Mouse (Mus musculus): Measurements from ENCODE around the gene Gramd1b. TPM values are rescaled to one million over a fixed set of nuclear protein-coding genes. Genes with fewer than 3 reads are reported as not detected.

Gene Gramd1b
- total RNA-seq, 2 experiments from 2014 or later, result 6.6 to 8.8 TPM

Other genes with a start within 250 kb of the Gramd1b start
- gene Gm21915, start 139.2 kb upstream of the Gramd1b start, total RNA-seq (2021), result not detected
- gene Clmp, start 154.6 kb upstream of the Gramd1b start, total RNA-seq (2021), result 1 to 10 TPM; 3.1 to 6.1 TPM

Measured in gastrocnemius, postnatal 36 days (tissue).